Mouse (Mus musculus) limb, embryonic 10.5 days (tissue): ENCODE measurements around the gene Tent5b. TPM values are rescaled to one million over a fixed set of nuclear protein-coding genes. Genes with fewer than 3 reads are reported as not detected.

Source experiments
- DNase-seq: peaks from one replicate; pipeline ENCODE4 v3.0.0-alpha.2; 2017; ENCODE audit warnings: low spot score
- H3K27ac ChIP-seq: fragments of 300-500 bp; sonication (generic); 2 replicates; pipeline ENCODE4 v1.5.1; 2016; ENCODE audit warnings: mild to moderate bottlenecking
- H3K27me3 ChIP-seq: fragments of 300-500 bp; sonication (generic); 2 replicates; pipeline ENCODE4 v1.6.1; 2016; ENCODE audit warnings: low read depth, mild to moderate bottlenecking; ENCODE audit not compliant: poor library complexity, severe bottlenecking
- H3K36me3 ChIP-seq: fragments of 300-500 bp; sonication (generic); 2 replicates; pipeline ENCODE4 v1.6.1; 2016; ENCODE audit warnings: mild to moderate bottlenecking, moderate library complexity
- H3K4me1 ChIP-seq: fragments of 300-500 bp; sonication (generic); 2 replicates; pipeline ENCODE4 v1.6.1; 2016
- H3K4me3 ChIP-seq: fragments of 300-500 bp; sonication (generic); 2 replicates; pipeline ENCODE4 v1.5.1; 2016; ENCODE audit warnings: mild to moderate bottlenecking, moderate library complexity
- H3K9me3 ChIP-seq: fragments of 300-500 bp; sonication (generic); replicated peaks from 2 replicates; pipeline ENCODE4 v1.6.1; 2016; ENCODE audit warnings: mild to moderate bottlenecking
- WGBS: fragments of 180-500 bp; shearing (Covaris S2); methylation state at CpG from one replicate; pipeline ENCODE4 v1.1.7; 2016; 5-methylcytosine and 5-hydroxymethylcytosine counted together
- polyA plus RNA-seq: library from polyadenylated mRNA; unstranded; fragments of >200 nt; fragmentation: Nextera tagmentation; extraction: Ambion mirVana; gene quantifications from 2 replicates; pipeline ENCODE4 v1.2.1, GENCODE M21; 2016

Gene Tent5b
- polyA plus RNA-seq, 1 experiment from 2014 or later = 1.1 TPM

GRCm38 (mm10) chr4:133480754-133481153, 822 bp downstream of the Tent5b start:
- Histone ChIP-seq H3K36me3 (no peaks in the 10 kb centered on the region), H3K27ac (0 out of 2 replicates have a peak overlapping the region, but pooled peaks have one; percentile 54), H3K27me3 (peaks cover 77% of the 10 kb centered on the region), H3K9me3 (no peaks in the 10 kb centered on the region), H3K4me1 (peaks cover 33% of the 10 kb centered on the region), H3K4me3 (peak overlapping the region; percentile 54)
- DNase-seq = no peak
- WGBS = 36% methylated on average over 6 of the region's 6 CpGs

- 50% methylated on average over 4 of the region's 4 CpGs for WGBS
Measured at GRCm38 (mm10) chr4:133481488-133481887, 1.6 kb downstream of the Tent5b start.

GRCm38 (mm10) chr4:133482479-133482878, 2.5 kb downstream of the Tent5b start:
- WGBS = 76% methylated on average over 3 of the region's 3 CpGs
- no peak for DNase-seq
- Histone ChIP-seq H3K36me3 (no peaks in the 10 kb centered on the region), H3K27ac (no peak overlapping the region), H3K27me3 (peaks cover 65% of the 10 kb centered on the region), H3K9me3 (no peaks in the 10 kb centered on the region), H3K4me1 (peaks cover 33% of the 10 kb centered on the region), H3K4me3 (no peak overlapping the region)

More at GRCm38 (mm10) chr4:133481488-133481887, 1.6 kb downstream of the Tent5b start:
- DNase-seq = no peak
- H3K36me3 ChIP-seq = no peaks in the 10 kb centered on the region
- no peak overlapping the region for H3K27ac ChIP-seq
- H3K4me3 ChIP-seq = no peak overlapping the region
- H3K27me3 ChIP-seq = peaks cover 73% of the 10 kb centered on the region
- peaks cover 33% of the 10 kb centered on the region for H3K4me1 ChIP-seq
- H3K9me3 ChIP-seq = no peaks in the 10 kb centered on the region

- peaks cover 47% of the 10 kb centered on the region for H3K4me1 ChIP-seq
- H3K4me3 ChIP-seq = peak overlapping the region; percentile 44
- peak overlapping the region; percentile 56; the same call in 1 of the 2 replicates for H3K27ac ChIP-seq
- H3K27me3 ChIP-seq = peaks cover 47% of the 10 kb centered on the region
- WGBS = 14% methylated on average over 22 of the region's 22 CpGs
- DNase-seq = peak; percentile 52
- no peaks in the 10 kb centered on the region for H3K36me3 ChIP-seq
- no peaks in the 10 kb centered on the region for H3K9me3 ChIP-seq
Measured at GRCm38 (mm10) chr4:133484266-133485025, 4.5 kb downstream of the Tent5b start.

GRCm38 (mm10) chr4:133485691-133486425, 5.9 kb downstream of the Tent5b start:
- Histone ChIP-seq H3K27ac (no peak overlapping the region), H3K4me1 (peaks cover 38% of the 10 kb centered on the region), H3K36me3 (no peaks in the 10 kb centered on the region), H3K27me3 (peaks cover 34% of the 10 kb centered on the region), H3K9me3 (no peaks in the 10 kb centered on the region), H3K4me3 (no peak overlapping the region)
- no peak for DNase-seq
- 86% methylated on average over 28 of the region's 28 CpGs for WGBS

GRCm38 (mm10) chr4:133486673-133487357, 6.9 kb downstream of the Tent5b start:
- H3K4me3 ChIP-seq = no peak overlapping the region
- WGBS = 94% methylated on average over 26 of the region's 26 CpGs
- DNase-seq = no peak
- H3K27me3 ChIP-seq = peaks cover 24% of the 10 kb centered on the region
- H3K9me3 ChIP-seq = no peaks in the 10 kb centered on the region
- no peaks in the 10 kb centered on the region for H3K36me3 ChIP-seq
- H3K4me1 ChIP-seq = peaks cover 44% of the 10 kb centered on the region
- H3K27ac ChIP-seq = no peak overlapping the region

GRCm38 (mm10) chr4:133488619-133489392, 8.9 kb downstream of the Tent5b start:
- Histone ChIP-seq H3K36me3 (no peaks in the 10 kb centered on the region), H3K27ac (peak overlapping the region; percentile 63), H3K27me3 (peaks cover 14% of the 10 kb centered on the region), H3K4me3 (no peak overlapping the region), H3K4me1 (peaks cover 47% of the 10 kb centered on the region), H3K9me3 (no peaks in the 10 kb centered on the region)
- no peak for DNase-seq
- WGBS = 78% methylated on average over 20 of the region's 20 CpGs

- Histone ChIP-seq H3K27ac (peak overlapping the region; percentile 63), H3K4me3 (no peak overlapping the region), H3K4me1 (peaks cover 45% of the 10 kb centered on the region), H3K27me3 (peaks cover 17% of the 10 kb centered on the region), H3K9me3 (no peaks in the 10 kb centered on the region), H3K36me3 (no peaks in the 10 kb centered on the region)
- WGBS = 72% methylated on average over 4 of the region's 4 CpGs
- DNase-seq = no peak
Measured at GRCm38 (mm10) chr4:133489489-133490245, 9.7 kb downstream of the Tent5b start.

- Histone ChIP-seq H3K36me3 (no peaks in the 10 kb centered on the region), H3K27me3 (peaks cover 39% of the 10 kb centered on the region), H3K4me1 (peaks cover 43% of the 10 kb centered on the region), H3K27ac (0 out of 2 replicates have a peak overlapping the region, but pooled peaks have one; percentile 12), H3K9me3 (no peaks in the 10 kb centered on the region), H3K4me3 (no peak overlapping the region)
- DNase-seq = no peak
- 39% methylated on average over 10 of the region's 10 CpGs for WGBS
Measured at GRCm38 (mm10) chr4:133491800-133492199, 11.9 kb downstream of the Tent5b start.

GRCm38 (mm10) chr4:133493895-133494294, 14.0 kb downstream of the Tent5b start:
- Histone ChIP-seq H3K4me3 (peak overlapping the region; percentile 45), H3K27ac (no peak overlapping the region), H3K36me3 (no peaks in the 10 kb centered on the region), H3K27me3 (peaks cover 59% of the 10 kb centered on the region), H3K9me3 (no peaks in the 10 kb centered on the region), H3K4me1 (peaks cover 51% of the 10 kb centered on the region)
- WGBS = 25% methylated on average over 12 of the region's 12 CpGs
- DNase-seq = no peak

GRCm38 (mm10) chr4:133494432-133494831, 14.5 kb downstream of the Tent5b start:
- H3K4me1 ChIP-seq = peaks cover 51% of the 10 kb centered on the region
- no peak overlapping the region for H3K27ac ChIP-seq
- peak overlapping the region; percentile 45 for H3K4me3 ChIP-seq
- H3K9me3 ChIP-seq = no peaks in the 10 kb centered on the region
- no peaks in the 10 kb centered on the region for H3K36me3 ChIP-seq
- peak; percentile 94 for DNase-seq
- H3K27me3 ChIP-seq = peaks cover 65% of the 10 kb centered on the region
- under 1% methylated on average over 12 of the region's 12 CpGs for WGBS
